Mouse (Mus musculus) inflammation-experienced regulatory T-cells, adult 6 months (primary cell): Measurements from ENCODE around the gene Dusp22. TPM values are rescaled to one million over a fixed set of nuclear protein-coding genes. Genes with fewer than 3 reads are reported as not detected.
A peak's percentile ranks its signal among the peaks of the same experiment; 100 is the strongest.

ENCODE experiments used
- ATAC-seq: one replicate; pipeline ENCODE4 v1.8.0; 2017
- polyA plus RNA-seq, 3 experiments: library from polyadenylated mRNA; unstranded; fragments of 100-300 nt; shearing (Covaris generic); gene quantifications; one replicate each; pipeline ENCODE4 v1.2.1; 2017

Gene Dusp22
- polyA plus RNA-seq, 3 experiments from 2014 or later = 4.2 to 4.6 (median 4.3) TPM

- ATAC-seq = no peak
Measured at GRCm38 (mm10) chr13:30673878-30674277, 14.1 kb downstream of the Dusp22 start.

- ATAC-seq = no peak
Measured at GRCm38 (mm10) chr13:30678822-30679221, 19.0 kb downstream of the Dusp22 start.

DNA sequence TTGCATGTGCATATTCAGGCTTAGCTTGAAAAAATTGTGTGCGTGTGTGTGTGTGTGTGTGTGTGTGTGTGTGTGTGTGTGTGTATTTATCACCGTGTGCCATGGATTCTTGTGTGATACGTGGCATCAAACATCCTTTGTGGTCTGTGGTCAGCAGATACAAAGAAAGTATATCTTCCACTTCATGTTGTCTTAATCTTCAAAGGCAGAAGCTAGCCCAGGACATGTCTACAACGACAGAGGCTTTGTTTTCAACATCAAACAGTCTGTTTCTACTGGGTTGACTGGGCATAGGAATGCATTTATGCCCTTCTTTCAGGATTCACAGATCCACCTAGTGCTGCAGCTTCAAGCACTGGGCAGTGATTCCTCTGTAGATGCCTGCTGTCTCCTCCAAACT, 22.1 kb downstream of the Dusp22 start:
- ATAC-seq = peak; percentile 68

DNA sequence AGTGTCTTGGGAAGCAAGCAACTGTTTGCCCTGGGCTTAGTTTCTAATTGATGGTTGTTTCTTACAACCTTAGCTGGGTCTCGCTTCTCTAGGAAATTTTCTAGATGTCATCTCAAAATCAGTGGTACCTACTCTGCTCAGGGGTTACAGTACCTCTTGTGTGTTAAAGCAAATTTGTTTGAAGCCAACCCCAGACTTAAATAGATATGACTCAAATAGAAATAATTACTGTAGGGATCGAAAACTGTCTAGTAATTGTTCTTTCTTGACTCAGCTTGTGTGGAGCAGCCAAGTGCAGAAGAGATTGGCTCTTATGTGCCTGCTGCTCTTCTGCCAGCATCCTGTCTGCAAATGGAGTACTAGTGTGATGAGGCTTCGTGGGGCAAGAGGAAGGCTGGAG, 22.5 kb downstream of the Dusp22 start:
- ATAC-seq = no peak

GRCm38 (mm10) chr13:30684614-30685122, 24.9 kb downstream of the Dusp22 start:
- no peak for ATAC-seq

GRCm38 (mm10) chr13:30685957-30686356, 26.2 kb downstream of the Dusp22 start:
- ATAC-seq = no peak

DNA sequence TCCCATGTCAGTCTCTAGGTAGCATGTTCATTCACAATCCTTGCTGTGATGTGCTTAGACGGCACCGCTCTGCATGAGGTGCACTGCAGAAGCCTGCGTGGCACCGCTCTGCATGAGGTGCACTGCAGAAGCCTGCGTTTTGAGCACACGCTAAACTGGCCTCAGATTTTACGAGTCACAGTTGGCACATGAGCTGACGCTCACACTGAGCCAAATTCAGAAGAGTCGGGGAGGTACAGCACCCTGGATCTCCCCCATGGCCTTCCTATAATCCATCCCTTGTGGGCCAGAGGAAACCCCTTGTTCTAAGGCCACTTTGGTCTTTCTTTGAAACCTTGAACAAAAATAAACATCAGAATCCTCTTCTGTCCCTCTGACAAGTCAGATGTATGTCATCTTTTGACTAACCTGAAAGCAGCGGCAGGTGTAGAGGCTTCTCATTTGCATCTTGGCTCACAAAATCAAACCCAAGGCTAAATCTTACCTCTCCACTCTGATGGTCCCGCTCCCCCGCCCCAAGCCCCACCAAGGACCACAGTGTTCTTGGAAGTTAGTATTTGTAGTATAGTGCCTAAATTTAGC, 28.3 kb downstream of the Dusp22 start:
- no peak for ATAC-seq

- no peak for ATAC-seq
Measured at GRCm38 (mm10) chr13:30689475-30689874, 29.7 kb downstream of the Dusp22 start.

DNA sequence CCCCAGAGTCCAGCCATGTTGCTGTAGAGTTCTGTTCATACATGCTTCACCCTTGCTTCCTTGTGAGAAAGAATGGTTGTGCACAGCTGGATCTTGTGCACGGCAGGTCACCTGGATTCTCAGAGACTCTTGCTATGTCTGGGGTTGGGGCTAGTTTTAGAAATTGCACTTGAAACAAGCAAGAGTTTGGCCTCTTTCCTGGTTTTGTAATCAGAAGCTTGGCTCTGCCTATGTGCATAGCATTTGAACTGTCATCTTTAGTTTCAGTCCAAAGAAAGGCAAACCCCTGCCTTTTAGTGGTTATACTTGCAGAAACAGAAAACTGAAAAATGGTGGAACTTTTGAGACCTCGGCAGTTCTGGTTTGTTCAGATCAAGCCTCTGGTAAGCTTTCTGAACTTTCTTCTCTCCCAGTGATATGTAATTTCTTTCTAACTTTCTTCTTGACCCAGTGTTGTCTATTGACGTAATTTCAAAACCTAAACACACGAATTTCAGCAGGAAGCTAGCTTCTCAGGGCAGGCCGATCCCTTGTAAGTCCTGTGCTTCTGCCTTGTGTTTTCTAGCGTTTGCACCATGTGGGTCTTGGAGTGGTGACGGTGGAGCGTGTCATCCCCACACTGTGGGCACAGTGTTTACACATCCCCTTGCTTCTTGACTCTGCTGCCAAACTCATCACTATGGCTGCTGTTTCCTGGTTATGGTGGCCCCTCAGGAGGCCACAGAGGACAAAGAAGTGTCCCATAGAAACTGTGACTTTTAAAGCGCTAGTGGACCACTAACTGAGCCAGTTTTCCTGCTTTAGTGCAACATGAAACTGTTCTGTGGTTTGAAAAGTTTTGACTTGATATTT, 31.9 kb downstream of the Dusp22 start:
- ATAC-seq = no peak

GRCm38 (mm10) chr13:30692644-30693385, 33.0 kb downstream of the Dusp22 start:
- no peak for ATAC-seq

- ATAC-seq = no peak
Measured at GRCm38 (mm10) chr13:30695232-30695631, 35.4 kb downstream of the Dusp22 start.

DNA sequence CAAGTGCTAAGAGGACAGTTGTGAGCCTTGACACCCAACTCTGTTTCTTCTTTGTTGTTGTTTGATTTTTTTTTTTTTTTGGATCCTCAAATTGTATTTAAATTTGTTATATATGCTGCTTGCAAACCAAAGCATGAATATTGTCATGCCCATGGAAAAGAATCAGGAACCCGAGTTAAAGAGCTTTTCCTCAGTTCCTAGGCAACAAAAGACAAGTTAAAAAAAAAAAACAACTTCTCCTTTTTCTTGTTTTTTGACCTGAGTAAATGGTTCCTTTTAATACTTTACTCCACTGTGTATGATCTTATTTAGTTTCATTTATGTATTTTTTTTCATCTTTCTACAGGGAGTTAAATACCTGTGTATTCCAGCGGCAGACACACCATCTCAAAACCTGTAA, 36.1 kb downstream of the Dusp22 start:
- ATAC-seq = no peak

DNA sequence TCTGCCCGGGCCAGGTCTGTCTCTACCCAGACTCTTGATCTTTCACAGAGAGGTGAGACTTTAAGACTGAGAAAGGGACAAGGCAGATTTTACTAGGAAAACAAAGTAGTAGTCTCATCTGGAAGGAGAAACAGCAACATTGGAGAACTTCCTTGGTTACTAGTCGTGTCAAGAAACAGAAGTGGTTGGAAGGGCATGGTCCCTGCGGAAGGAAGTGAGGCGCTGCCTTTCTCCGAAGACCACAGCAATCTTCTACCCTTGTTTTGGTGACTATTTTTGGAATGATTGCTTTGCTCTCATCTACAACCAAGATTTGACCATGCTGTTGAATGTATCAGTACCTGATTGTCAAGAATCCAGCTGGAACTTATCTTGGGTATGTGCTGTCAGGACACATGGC, 38.1 kb downstream of the Dusp22 start:
- no peak for ATAC-seq

DNA sequence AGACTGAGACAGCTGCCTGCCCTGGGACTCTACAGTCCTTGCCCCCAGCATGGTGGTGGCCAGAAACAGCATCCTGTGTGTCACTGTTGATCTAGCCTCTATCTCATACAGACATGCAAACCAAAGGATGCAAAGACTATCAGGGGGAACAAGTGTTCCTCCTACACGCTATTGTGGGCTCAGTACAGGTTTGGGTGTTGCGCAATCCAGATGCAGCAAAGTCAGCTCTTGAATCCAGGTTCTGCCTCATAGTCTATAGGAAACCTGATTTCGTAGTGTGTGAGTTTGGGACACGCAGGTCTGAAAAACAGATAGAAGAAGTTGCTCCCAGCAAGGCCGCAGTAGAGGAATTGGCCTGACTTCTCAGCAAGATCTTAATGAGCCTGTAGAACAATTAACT, 42.9 kb downstream of the Dusp22 start:
- ATAC-seq = no peak

DNA sequence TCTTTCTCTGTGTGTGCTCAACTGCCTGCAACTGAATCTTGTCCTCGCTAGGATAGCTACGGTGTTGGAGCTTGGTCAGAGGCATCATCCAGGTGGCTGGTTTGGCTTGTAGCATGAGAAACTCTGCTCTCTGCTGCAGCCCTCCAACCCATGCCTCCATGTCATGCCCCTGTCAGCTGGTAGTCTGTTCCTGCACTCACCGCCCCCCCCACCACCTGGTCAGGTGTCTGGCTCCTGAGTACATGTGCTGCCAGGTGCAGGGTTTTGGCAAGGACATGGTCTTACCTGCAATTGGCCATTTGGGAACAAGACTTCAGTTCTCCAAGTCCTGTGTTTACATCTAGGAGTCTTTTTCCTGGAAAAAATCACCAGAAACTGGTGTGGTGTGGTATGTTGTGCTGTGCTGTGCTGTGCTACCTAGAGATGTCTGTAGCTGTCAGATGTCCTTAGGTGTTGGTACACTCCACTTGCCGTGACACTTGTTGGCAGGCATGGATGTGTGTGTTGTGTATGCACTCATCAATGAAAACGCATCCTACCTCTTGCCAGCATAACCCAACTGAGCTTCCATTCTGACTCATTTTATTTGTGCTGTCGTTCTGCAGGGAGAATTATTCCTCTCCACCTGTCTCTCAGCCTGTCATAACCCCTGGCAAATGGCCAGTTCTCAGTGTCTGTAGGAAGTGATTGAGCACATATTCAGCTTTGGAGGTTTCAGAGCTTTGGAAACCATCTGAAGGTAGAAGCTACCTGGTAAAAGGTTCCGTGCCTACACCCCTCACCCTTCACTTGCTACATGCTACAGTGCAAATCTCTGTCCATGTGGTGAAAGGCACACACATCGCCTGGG, 44.7 kb downstream of the Dusp22 start:
- no peak for ATAC-seq

- ATAC-seq = no peak
Measured at GRCm38 (mm10) chr13:30711066-30711465, 51.3 kb downstream of the Dusp22 start.

- ATAC-seq = no peak
Measured at GRCm38 (mm10) chr13:30711711-30712110, 51.9 kb downstream of the Dusp22 start.

GRCm38 (mm10) chr13:30712280-30712679, 52.5 kb downstream of the Dusp22 start:
- no peak for ATAC-seq

DNA sequence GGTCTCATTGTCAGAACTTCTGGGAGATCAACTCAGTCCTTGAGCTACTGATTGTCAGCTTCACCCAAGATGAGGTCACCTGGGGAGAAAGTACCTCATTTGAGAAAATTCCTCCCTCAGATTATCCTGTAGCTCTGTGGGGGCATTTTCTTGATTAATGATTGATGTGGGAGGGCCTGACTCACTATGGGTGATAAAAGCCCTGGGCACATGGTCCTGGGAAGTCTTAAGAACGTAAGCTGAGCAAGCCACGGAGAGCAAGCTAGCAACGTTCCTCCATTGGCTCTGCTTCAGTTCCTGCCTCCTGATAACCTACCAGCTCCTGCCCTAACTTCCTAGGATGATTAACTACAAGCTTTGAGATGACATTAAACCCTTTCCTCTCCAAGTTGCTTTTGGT, 53.8 kb downstream of the Dusp22 start:
- no peak for ATAC-seq

- no peak for ATAC-seq
Measured at GRCm38 (mm10) chr13:30714552-30714951, 54.8 kb downstream of the Dusp22 start.

GRCm38 (mm10) chr13:30715060-30715459, 55.3 kb downstream of the Dusp22 start:
- no peak for ATAC-seq

GRCm38 (mm10) chr13:30715573-30715972, 55.8 kb downstream of the Dusp22 start:
- no peak for ATAC-seq
